Mouse (Mus musculus) gastrocnemius, postnatal 36 days (tissue): ENCODE data around the gene Angptl2. TPM values are rescaled to one million over a fixed set of nuclear protein-coding genes. Genes with fewer than 3 reads are reported as not detected.
A peak's percentile ranks its signal among the peaks of the same experiment; 100 is the strongest.

Source experiments
- DNase-seq, 2 experiments: peaks; one replicate each; pipeline ENCODE4 v3.0.0; 2022
- intact Hi-C: fragments of 180-260 bp; cut with DNase I; formaldehyde crosslinking; loops from one replicate; pipeline ENCODE4 v1.15.1; 2025
- long read RNA-seq, 2 experiments: library from polyadenylated mRNA; stranded (forward); transcript quantifications; one replicate each; pipeline ENCODE4 v2.0.0; 2021
- total RNA-seq, 2 experiments: library from RNA; stranded (reverse); gene quantifications; 2 replicates each; pipeline ENCODE4 v1.2.3; 2021

The Angptl2 gene
- 10 to 100 TPM; 44.0 to 49.7 TPM for total RNA-seq
- long read RNA-seq, experiment 1, transcript Angptl2-201 (5 exons, 3,339 nt) = major isoform, 12 of 24 reads
- long read RNA-seq, experiment 1, partial matches to known transcripts = 9 of 24 reads
- long read RNA-seq, experiment 1, other reads (novel, unspliced or antisense) = 3 of 24 reads
- long read RNA-seq, experiment 2, transcript Angptl2-201 (5 exons, 3,339 nt) = major isoform, 29 of 44 reads
- long read RNA-seq, experiment 2, partial matches to known transcripts = 13 of 44 reads
- long read RNA-seq, experiment 2, other reads (novel, unspliced or antisense) = 2 of 44 reads

GRCm38 (mm10) chr2:33215700-33216509 is at the start of gene Angptl2:
TSS of gene Angptl2 (plus strand) at chr2:33216069.
- peak; percentile 87 to 92 for DNase-seq
- intact Hi-C loops = loop anchor here (2.0 to 5.0 kb wide), 5 partner anchors 27 to 131 kb away; no protein-coding TSS in a partner anchor

- no peak for DNase-seq
- intact Hi-C loops = no loop called here
Measured at GRCm38 (mm10) chr2:33167060-33167459, 48.8 kb upstream of the Angptl2 start.

DNA sequence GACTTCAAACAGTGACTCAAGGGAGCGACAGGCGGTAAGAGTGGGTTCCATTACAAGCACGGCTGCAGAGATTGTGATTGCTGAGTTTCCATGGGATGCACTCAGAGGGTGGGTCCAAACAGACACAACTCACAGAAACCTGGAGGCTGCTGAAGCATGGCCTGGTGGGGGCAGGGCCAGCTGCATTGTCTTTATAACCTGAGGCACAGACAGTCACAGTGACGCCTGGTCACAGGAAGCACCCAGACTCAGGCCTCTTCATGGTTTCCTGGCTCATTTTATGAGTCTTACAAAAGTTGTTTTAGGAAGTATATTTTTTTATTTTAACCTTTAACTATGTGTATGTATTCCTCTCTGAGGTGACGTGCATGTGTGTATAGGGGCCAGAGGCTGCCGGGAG is 46.4 kb upstream of the Angptl2 start:
- DNase-seq = no peak
- intact Hi-C loops = no loop called here

- intact Hi-C loops = no loop called here
- no peak for DNase-seq
Measured at GRCm38 (mm10) chr2:33170777-33171565, 44.9 kb upstream of the Angptl2 start.

DNA sequence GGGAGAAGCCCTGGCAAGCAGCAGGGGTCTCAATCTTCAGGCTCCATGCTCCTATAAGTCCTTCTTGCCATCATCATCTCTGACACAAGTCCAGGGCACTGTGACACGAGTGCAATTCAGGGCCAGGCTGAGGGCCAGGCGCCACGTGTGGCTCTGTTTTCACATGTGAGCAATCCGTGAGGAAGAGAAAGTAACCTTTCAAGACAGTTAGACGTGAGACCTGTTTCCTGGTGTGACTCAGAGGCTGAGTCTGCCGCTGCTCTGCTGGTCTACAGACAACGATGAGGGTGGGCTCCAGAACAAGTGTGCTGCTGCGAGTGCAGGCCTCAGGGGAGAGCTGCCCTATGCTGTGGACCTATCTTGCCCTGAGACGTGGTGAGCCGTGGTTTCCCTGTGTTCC is 42.7 kb upstream of the Angptl2 start:
- DNase-seq = no peak

GRCm38 (mm10) chr2:33173686-33174085 is 42.2 kb upstream of the Angptl2 start:
- intact Hi-C loops = no loop called here
- DNase-seq = peak; percentile 46 to 55

More for the DNA sequence above, 42.7 kb upstream of the Angptl2 start:
- intact Hi-C loops = no loop called here

DNA sequence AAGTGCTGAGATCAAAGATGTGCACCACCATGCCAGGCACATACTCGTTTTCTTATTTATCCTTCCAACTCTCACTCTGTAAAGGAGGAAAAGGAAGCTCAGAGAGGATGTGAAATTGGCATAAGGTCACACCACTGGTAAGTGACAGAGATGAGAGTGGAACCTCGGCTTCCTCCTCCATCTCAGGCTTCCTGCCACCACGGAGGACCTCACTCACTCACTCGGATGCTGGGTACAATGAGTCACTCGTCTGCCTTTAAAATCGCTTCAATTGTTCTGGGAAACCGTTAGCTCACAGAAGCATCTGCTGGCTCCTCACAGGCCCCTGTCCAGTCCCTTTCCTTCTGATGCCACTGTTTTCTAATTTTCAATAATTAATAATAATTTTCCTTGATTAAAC is 39.4 kb upstream of the Angptl2 start:
- intact Hi-C loops = no loop called here
- no peak for DNase-seq

DNA sequence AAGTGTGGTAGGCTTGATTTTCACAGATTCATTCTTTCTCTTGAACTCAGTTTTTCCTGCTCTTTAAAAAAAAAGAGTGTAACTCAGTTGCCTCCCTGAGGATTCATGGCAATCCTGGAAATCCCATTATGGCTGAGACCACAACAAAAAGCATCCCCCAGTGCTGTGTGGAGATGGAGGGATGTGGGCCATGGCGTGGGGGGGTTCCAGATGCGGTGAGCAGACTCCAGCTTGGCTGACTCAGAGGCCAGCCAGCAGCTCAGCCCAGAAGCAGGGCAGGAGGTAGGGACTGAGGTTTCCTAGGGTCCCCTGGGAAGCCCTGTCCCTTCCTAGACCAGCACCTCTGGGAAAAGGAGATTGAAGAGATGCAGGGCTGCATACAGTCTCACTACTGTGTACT is 38.9 kb upstream of the Angptl2 start:
- intact Hi-C loops = no loop called here
- no peak for DNase-seq

DNA sequence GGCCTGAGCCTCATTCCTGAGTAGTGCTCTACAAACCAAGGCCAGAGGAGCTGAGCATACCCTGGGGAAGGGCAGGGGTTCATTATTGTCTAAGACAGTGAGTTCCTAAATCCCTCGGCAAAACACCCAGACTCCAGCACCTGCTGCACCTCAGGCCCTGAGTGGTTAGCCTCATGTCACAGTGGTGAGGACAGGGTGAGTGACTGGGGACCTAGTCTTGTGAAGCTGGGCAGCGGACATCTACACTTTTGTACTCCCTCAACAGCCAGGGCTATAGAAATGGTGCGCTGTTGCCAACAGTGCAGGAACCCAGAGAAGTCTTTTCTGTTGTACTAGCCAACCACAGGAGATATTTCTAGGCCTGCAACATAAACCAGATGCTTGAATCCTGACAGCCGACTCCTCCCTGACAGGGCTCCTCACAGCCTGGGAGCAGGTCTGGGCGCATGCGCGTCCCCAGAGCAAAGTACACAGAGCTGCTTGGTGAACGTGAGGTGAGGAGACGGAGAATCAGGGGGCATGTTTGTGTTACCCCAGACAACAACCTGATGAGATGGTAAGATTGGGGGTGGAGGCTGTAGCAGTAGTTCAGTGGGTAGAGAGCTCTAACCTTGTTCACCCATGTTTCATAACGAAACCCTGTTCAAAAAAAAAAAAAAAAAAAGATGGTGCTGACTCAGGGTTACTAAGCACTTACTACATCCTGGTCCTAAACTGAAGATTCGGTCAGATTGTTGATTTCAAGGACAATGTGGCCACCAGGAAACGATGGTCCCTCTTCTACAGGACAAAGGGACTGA is 38.2 kb upstream of the Angptl2 start:
- no peak for DNase-seq
- intact Hi-C loops = no loop called here

- intact Hi-C loops = no loop called here
- peak; percentile 74 to 78 for DNase-seq
Measured at GRCm38 (mm10) chr2:33178243-33178932, 37.5 kb upstream of the Angptl2 start.

DNA sequence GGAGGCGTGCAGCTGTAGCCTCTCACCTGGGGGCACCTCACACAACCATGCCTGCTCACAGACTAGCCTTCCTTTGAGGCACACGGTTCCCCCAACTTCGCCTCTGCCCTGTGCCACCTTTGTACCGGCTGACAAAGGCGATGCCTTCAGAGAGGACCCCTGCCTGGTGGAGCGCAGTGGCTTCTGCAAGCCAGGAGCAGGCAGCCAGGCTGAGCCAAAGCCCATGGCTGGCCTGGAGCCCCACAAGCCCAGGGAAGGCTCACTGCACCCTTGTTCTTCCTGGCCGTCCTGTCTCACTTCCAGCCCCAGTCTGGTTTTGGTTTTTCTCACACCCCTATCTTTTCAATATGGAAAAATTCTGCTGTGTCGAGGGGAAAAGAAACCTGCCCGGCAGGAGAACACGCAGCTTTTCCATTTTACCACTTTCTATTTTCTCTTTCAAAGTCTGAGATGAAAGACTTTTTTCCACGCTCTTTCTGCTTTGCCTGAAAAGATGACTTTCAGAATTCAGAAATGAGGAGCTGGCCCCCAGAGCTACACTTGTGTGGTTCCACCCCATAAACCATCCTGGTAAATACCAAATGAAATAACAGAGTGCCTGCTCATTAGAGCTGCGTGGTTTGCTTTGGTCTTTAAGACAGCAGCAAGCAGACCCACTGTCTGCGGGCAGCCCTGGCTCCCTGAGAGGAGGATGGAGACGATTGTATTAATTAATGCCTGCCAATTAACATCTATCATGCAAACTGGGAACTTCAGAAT is 36.5 kb upstream of the Angptl2 start:
- intact Hi-C loops = no loop called here
- no peak for DNase-seq

- intact Hi-C loops = no loop called here
Measured at GRCm38 (mm10) chr2:33179930-33180630, 35.8 kb upstream of the Angptl2 start.

GRCm38 (mm10) chr2:33183321-33183720 is 32.5 kb upstream of the Angptl2 start:
- intact Hi-C loops = no loop called here

More at GRCm38 (mm10) chr2:33179930-33180630, 35.8 kb upstream of the Angptl2 start:
- no peak for DNase-seq

GRCm38 (mm10) chr2:33184641-33185040 is 31.2 kb upstream of the Angptl2 start:
- peak in 1 of 2 experiments; percentile 73 for DNase-seq
- intact Hi-C loops = no loop called here

More at GRCm38 (mm10) chr2:33183321-33183720, 32.5 kb upstream of the Angptl2 start:
- no peak for DNase-seq

GRCm38 (mm10) chr2:33185258-33185657 is 30.6 kb upstream of the Angptl2 start:
- intact Hi-C loops = no loop called here

GRCm38 (mm10) chr2:33186505-33186904 is 29.4 kb upstream of the Angptl2 start:
- intact Hi-C loops = no loop called here
- DNase-seq = no peak

More at GRCm38 (mm10) chr2:33185258-33185657, 30.6 kb upstream of the Angptl2 start:
- DNase-seq = peak in 1 of 2 experiments; percentile 53

DNA sequence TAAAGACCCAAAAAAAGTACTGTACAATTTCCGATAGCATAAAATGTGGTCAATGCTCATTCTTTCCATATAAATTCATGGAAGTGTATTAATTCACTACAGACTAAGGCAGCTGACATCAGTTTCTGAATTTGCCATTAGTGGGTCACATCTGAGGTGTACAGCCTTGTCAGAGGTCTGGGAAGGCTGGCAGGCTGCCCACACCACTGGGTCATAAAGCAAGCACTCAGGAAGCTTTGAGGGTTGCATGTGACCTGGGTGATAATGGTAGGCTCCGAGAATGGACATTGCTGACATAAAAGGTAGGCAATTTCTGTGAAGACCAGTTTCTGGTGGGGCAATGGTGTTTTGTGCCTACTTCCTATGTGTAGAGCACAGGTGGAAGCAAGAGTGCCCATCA is 28.0 kb upstream of the Angptl2 start:
- DNase-seq = no peak
- intact Hi-C loops = loop anchor here (2.0 kb wide), 1 partner anchor 27 kb away; no protein-coding TSS in a partner anchor
